Mouse (Mus musculus): ENCODE results near the gene Eml1. TPM values are rescaled to one million over a fixed set of nuclear protein-coding genes. Genes with fewer than 3 reads are reported as not detected.
A peak's percentile ranks its signal among the peaks of the same experiment; 100 is the strongest.

Gene Eml1
- total and polyA plus RNA-seq, 2 experiments from 2014 or later: 61.3 to 69.3 TPM

DNA sequence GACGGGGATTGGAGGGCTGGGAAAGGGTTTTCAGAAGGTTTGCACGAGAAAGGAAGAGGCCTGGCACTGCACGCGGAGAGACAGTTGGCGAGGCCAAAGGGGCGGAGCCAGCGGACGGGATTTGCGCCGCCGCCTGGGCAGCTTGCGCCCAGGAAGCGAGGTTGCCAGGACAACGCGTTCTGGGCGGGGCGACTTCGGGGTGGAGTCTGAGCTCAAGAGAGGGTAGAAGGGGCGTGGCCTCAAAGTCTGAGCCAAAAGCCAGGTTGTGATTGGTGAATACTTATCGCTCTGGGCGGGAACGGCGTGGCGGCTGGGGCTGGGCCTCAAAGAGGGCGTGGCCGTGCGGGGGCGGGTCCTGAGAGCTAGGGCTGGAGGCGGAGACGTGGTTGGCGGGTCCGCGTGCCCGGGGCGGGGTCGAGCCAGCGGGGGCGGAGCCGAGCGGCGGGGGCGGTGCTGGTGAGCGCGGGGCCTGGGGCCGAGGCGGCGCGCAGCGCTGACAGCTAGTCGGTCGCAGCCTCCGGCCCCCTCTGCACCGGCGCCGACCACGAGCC is 36.8 kb upstream of the Eml1 start, which contains the start of gene Cyp46a1:
Cyp46a1 (plus strand) TSS at position 487 of the 551 bp plus-strand sequence.
- Histone ChIP-seq H3K4me2 (ENCODE audit: low read depth, low read length) (peak within 1 kb of the TSS; percentile 98), H3K4me3 (ENCODE audit: low read depth, low read length) (peak within 1 kb of the TSS; percentile 62), H3K27me3 (ENCODE audit: control insufficient read depth, insufficient read depth, low read length) (peaks cover 33% of the 10 kb centered on the region), H3K27ac (ENCODE audit: low read depth) (peak within 1 kb of the TSS; percentile 39; the same call in 1 of the 2 replicates), H3K9me3 (replicated peaks; ENCODE audit: control insufficient read depth, low read length) (no peaks in the 10 kb centered on the region), H3K9ac (replicated peaks; ENCODE audit: low read depth, low read length) (peak within 1 kb of the TSS; percentile 38), H3K36me3 (replicated peaks; ENCODE audit: control insufficient read depth, insufficient read depth, low read length) (no peaks in the 10 kb centered on the region), H3K4me1 (ENCODE audit: control insufficient read depth, insufficient read depth) (0 out of 2 replicates have a peak, but pooled peaks cover 10% of the 10 kb centered on the region)
- peak; percentile 99 for DNase-seq (ENCODE audit: low spot score)
- ATAC-seq (ENCODE audit: insufficient read depth, low read depth): peak; percentile 93
- TF ChIP-seq EP300 (IDR thresholded peaks at IDR 0.05; ENCODE audit: low read depth) (no peak), CTCF (IDR thresholded peaks at IDR 0.05; ENCODE audit: low read depth) (peak; percentile 24)
- WGBS: under 1% methylated on average over 34 of the region's 56 CpGs

DNA sequence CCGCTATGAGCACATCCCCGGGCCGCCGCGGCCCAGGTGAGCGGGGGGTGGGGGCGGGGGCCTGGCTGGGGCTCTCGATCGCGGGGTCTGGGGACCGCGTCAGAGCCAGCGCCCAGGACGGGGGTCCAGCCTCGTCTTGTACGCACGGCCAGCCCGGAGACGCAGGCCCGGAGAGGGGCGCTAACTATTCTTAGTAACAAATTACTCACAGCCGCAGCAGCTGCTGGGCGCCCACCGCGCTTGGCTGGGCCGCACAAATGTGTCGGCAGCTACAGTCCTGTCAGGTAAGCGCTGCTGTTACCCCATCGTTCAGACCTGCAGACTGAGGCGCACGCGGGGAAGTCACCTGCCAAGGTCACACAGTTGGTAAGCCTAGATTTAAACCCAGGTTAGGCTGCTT is 36.2 kb upstream of the Eml1 start:
- H3K9ac ChIP-seq (replicated peaks; ENCODE audit: low read depth, low read length): peak overlapping the region; percentile 38
- ATAC-seq (ENCODE audit: insufficient read depth, low read depth): peak; percentile 1; the same call in 1 of the 2 replicates
- no peaks in the 10 kb centered on the region for H3K9me3 ChIP-seq (replicated peaks; ENCODE audit: control insufficient read depth, low read length)
- H3K27ac ChIP-seq (ENCODE audit: low read depth): no peak overlapping the region; the same call in 1 of the 2 replicates
- DNase-seq (ENCODE audit: low spot score): no peak
- H3K4me1 ChIP-seq (ENCODE audit: control insufficient read depth, insufficient read depth): 0 out of 2 replicates have a peak, but pooled peaks cover 10% of the 10 kb centered on the region
- 1% methylated on average over 31 of the region's 32 CpGs for WGBS
- TF ChIP-seq EP300 (IDR thresholded peaks at IDR 0.05; ENCODE audit: low read depth): no peak
- no peak for TF ChIP-seq CTCF (IDR thresholded peaks at IDR 0.05; ENCODE audit: low read depth)
- peak overlapping the region; percentile 62 for H3K4me3 ChIP-seq (ENCODE audit: low read depth, low read length)
- peak overlapping the region; percentile 98 for H3K4me2 ChIP-seq (ENCODE audit: low read depth, low read length)
- no peaks in the 10 kb centered on the region for H3K36me3 ChIP-seq (replicated peaks; ENCODE audit: control insufficient read depth, insufficient read depth, low read length)
- H3K27me3 ChIP-seq (ENCODE audit: control insufficient read depth, insufficient read depth, low read length): peaks cover 28% of the 10 kb centered on the region; the same call in 1 of the 2 replicates

DNA sequence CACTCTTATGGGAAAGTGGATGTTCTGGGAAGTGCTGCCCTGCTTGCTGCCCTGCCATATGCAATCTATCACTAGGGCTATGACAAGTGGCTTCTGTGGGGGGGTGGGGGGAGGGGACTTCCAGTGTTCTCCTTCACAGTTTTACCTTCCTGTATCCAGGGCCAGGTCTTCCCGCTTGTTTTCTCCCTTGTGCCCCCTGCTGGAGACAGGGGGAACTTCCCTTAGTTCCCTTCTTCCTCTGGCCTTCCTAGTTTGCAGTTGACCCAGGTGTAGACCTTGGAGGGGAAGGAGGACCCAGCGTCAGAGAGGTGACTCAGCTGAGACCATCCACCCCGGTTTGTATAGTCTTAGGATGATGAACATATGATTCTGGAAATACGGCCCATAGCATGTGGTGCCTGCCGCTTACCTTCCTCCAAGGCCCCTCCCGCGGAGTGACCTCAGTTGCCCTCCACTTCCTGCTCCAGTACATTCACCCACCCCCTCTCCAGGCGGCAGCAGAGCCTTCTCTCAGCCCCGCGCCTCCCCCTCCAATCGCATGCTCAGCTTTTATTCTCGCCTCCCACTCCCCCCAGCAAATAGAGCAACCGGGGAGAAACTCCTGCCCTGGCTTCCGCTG is 32.1 kb upstream of the Eml1 start:
- ATAC-seq (ENCODE audit: insufficient read depth, low read depth) (no peak), DNase-seq (ENCODE audit: low spot score) (peak; percentile 37)
- no peak overlapping the region for H3K4me3 ChIP-seq (ENCODE audit: low read depth, low read length)
- H3K27ac ChIP-seq (ENCODE audit: low read depth): no peak overlapping the region
- H3K9ac ChIP-seq (replicated peaks; ENCODE audit: low read depth, low read length): no peak overlapping the region
- TF ChIP-seq EP300 (IDR thresholded peaks at IDR 0.05; ENCODE audit: low read depth) (no peak), CTCF (IDR thresholded peaks at IDR 0.05; ENCODE audit: low read depth) (peak; percentile 69)
- H3K27me3 ChIP-seq (ENCODE audit: control insufficient read depth, insufficient read depth, low read length): peaks cover 20% of the 10 kb centered on the region; the same call in 1 of the 2 replicates
- H3K4me2 ChIP-seq (ENCODE audit: low read depth, low read length): no peak overlapping the region
- 29% methylated on average over 14 of the region's 14 CpGs for WGBS
- H3K4me1 ChIP-seq (ENCODE audit: control insufficient read depth, insufficient read depth): 0 out of 2 replicates have a peak, but pooled peaks cover 5% of the 10 kb centered on the region
- no peaks in the 10 kb centered on the region for H3K36me3 ChIP-seq (replicated peaks; ENCODE audit: control insufficient read depth, insufficient read depth, low read length)
- H3K9me3 ChIP-seq (replicated peaks; ENCODE audit: control insufficient read depth, low read length): no peaks in the 10 kb centered on the region

DNA sequence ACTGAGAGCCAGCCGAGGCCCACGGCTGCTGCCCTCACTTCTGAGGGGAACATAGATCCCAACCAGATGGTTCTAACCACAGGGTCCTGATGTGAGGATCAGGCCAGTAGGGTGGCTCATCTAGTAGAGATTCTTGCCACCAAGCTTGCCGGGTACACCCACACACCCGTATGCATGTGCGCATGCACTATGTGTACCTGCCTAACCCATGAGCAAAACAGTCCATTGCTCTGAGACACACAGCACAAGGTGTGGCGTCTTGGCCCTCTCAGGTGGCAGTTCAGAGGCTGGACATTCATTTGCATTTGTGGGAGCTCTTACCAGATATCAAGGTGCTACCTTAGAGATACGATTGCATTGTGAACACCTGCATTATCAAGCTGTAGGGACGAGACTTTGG is 22.6 kb upstream of the Eml1 start:
- Histone ChIP-seq H3K36me3 (replicated peaks; ENCODE audit: control insufficient read depth, insufficient read depth, low read length) (no peaks in the 10 kb centered on the region), H3K4me2 (ENCODE audit: low read depth, low read length) (no peak overlapping the region), H3K27ac (ENCODE audit: low read depth) (no peak overlapping the region), H3K4me1 (ENCODE audit: control insufficient read depth, insufficient read depth) (no peaks in the 10 kb centered on the region; the same call in 1 of the 2 replicates), H3K9me3 (replicated peaks; ENCODE audit: control insufficient read depth, low read length) (no peaks in the 10 kb centered on the region), H3K4me3 (ENCODE audit: low read depth, low read length) (no peak overlapping the region), H3K9ac (replicated peaks; ENCODE audit: low read depth, low read length) (no peak overlapping the region), H3K27me3 (ENCODE audit: control insufficient read depth, insufficient read depth, low read length) (peaks cover 26% of the 10 kb centered on the region)
- WGBS: 84% methylated on average over 8 of the region's 8 CpGs
- ATAC-seq (ENCODE audit: insufficient read depth, low read depth) (no peak), DNase-seq (ENCODE audit: low spot score) (no peak)
- no peak for TF ChIP-seq EP300 (IDR thresholded peaks at IDR 0.05; ENCODE audit: low read depth)
- TF ChIP-seq CTCF (IDR thresholded peaks at IDR 0.05; ENCODE audit: low read depth): no peak

DNA sequence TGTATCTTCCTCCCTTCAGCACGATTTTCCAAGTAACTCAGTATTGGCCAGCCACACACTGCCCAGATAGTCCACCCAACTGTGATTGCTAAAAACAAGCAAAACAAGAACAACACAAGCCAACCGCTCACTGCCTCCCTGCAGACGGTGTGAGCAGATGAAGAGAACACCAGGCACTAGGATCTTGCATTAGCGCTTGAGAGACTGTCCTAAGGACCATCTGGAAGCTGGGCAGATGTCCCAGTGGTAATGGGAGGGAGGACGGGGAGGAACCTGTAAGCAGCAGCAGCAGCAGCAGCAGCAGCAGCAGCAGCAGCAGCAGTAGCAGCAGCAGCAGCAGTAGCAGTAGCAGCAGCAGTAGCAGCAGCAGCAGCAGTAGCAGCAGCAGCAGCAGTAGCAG is 21.7 kb upstream of the Eml1 start:
- Histone ChIP-seq H3K9ac (replicated peaks; ENCODE audit: low read depth, low read length) (no peak overlapping the region), H3K27ac (ENCODE audit: low read depth) (no peak overlapping the region), H3K4me3 (ENCODE audit: low read depth, low read length) (no peak overlapping the region), H3K36me3 (replicated peaks; ENCODE audit: control insufficient read depth, insufficient read depth, low read length) (no peaks in the 10 kb centered on the region), H3K4me1 (ENCODE audit: control insufficient read depth, insufficient read depth) (no peaks in the 10 kb centered on the region; the same call in 1 of the 2 replicates), H3K4me2 (ENCODE audit: low read depth, low read length) (no peak overlapping the region), H3K9me3 (replicated peaks; ENCODE audit: control insufficient read depth, low read length) (no peaks in the 10 kb centered on the region), H3K27me3 (ENCODE audit: control insufficient read depth, insufficient read depth, low read length) (peaks cover 35% of the 10 kb centered on the region)
- 61% methylated on average over 5 of the region's 5 CpGs for WGBS
- no peak for TF ChIP-seq CTCF (IDR thresholded peaks at IDR 0.05; ENCODE audit: low read depth)
- no peak for TF ChIP-seq EP300 (IDR thresholded peaks at IDR 0.05; ENCODE audit: low read depth)
- ATAC-seq (ENCODE audit: insufficient read depth, low read depth) (no peak), DNase-seq (ENCODE audit: low spot score) (no peak)

Data from heart, postnatal 0 days (tissue).